Mouse (Mus musculus) T-cell, adult 66 days (primary cell): ENCODE data around the gene Tex14. TPM values are rescaled to one million over a fixed set of nuclear protein-coding genes. Genes with fewer than 3 reads are reported as not detected.

Source experiments
- total RNA-seq, 2 experiments: library from RNA; stranded (reverse); gene quantifications; 3 replicates in 1 of 2; 4 replicates in 1 of 2; pipeline ENCODE4 v1.2.4; 2023

Tex14 gene
- 1 to 10 TPM; 2.0 to 2.5 TPM for total RNA-seq

DNA sequence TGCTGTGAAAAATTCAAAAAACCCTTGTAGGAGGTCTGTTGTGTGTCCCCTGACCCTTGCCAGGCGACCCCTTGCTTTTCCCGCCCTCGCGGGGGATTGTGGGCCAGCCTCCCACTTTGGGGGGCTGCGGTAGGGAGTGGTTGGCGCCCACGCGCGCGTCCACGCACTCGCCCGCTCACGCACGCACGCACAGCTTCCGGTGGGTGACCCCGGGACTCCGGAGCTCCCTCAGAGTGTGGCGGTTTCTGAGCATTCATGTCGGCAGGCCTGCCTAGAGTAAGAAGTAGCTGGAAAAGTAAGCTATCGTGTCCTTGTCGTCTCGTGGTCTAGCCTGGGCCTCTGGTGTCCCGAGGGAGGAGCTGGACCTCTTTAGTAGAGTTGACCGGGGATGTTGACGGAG lies at the start of gene Tex14, which contains the start of gene Rad51c:
Tex14 (plus strand) TSS at position 190 of the 400 bp plus-strand sequence.
Rad51c (minus strand) TSS at position 79 of the 400 bp plus-strand sequence.

DNA sequence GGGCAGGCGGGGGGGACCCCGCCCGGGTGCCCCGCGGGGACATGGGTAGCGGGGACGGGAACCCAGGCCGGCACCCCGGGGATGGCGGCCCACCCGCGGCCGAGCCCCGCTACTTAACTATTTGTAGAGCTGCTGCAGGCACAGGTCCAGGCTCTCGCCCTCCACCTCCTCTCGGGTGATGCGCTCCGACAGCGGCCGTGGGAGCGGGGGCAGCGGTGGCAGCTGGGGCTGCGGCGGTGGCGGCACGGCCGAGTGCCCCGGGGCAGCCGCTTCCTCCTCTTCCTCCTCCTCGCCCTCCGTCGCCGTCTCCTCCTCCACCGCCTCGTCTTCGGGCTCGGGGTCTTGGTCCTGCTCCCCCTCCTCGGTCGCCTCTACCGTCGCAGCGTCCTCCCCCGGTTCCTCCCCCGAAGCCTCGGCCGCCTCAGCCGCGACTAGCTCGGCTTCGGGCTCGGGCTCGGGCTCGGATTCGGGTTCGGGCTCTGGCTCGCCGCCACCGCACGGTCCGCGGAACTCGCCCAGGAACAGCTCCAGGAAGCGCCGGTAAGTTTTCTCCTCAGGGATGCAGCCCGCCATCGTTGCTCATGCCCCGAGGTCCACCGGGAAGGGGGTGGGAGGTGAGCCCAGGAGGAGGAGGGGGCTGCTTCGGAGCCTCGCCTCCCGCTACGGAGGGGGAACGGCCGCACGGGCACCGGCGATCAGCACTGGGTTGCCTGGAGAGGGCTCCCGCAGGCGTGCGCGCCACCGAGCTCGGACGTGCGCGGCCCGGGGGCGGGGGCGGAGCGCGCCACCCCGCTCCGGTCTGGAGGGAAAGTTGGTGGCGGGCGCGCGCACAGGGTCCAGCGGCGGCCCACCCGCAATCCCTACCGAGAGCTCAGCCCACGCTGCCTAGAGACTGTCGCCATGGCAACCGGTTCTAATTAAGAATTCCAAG lies 46.3 kb upstream of the Tex14 start, which contains the start of gene Ppm1e:
Ppm1e (minus strand) TSS at position 693 of the 931 bp plus-strand sequence.

GRCm38 (mm10) chr11:87566501-87566900 lies 161.6 kb downstream of the Tex14 start, which contains the start of gene Gm11492:
Gene Gm11492, plus strand, starts transcription at chr11:87566653.

GRCm38 (mm10) chr11:87568255-87568953 lies 163.5 kb downstream of the Tex14 start, which contains the start of gene Sept4:
Gene Sept4, plus strand, starts transcription at chr11:87568903.

DNA sequence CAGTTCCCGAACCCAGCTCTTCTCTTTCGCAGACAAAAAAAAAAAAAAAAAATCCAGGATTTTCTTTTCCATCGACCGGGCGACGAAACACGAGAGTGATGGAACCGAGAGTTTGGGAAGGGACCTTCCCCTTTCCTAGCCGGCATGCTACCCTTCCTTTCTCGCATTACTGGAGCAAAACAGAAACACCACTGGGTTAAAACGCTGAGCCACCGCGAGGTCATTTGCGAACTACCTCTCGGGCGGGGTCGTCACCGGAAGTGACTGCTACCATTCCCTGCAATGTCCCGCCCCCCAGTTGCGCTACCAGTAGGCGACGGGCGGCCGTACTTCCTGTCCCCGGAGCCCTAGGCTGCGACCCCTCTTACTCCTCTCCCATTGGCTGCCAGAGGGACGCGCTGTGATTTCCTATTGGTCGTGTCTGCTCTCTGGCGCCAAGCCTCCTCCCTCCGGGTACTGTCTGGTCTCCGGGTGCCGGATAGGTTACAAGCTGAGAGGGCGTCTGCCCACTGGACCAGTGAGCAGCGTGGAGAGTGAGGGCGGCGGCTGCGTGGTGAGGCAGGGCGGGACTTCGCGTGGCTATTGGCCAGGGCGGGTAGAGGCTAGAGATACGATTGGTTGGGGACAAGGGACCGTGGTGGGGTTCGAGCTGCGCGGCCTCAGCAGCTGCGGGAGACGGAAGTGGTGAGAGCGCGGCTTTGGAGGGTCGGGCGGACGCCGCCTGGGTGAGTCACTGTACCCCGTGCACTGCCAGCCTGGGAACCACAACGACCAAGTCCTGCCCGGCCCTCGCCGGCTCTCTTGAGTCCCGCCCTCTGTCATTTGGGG lies 186.9 kb downstream of the Tex14 start, which contains the start of gene Mtmr4:
Mtmr4 (plus strand) TSS at position 637 of the 828 bp plus-strand sequence.

Other genes starting within 250 kb of the Tex14 start
- under 1 TPM; 0.77 to 0.90 TPM for gene Ppm1e, start 46.0 kb upstream of the Tex14 start, total RNA-seq
- gene Rad51c, start 111 bp upstream of the Tex14 start, total RNA-seq, result 1 to 10 TPM; 2.6 to 2.9 TPM
- gene Gm11492, start 161.6 kb downstream of the Tex14 start, total RNA-seq, result not detected
- gene Sept4, start 163.8 kb downstream of the Tex14 start, total RNA-seq, result 1 to 10 TPM; 1.5 to 4.0 TPM
- 10 to 100 TPM; 24.7 to 26.3 TPM for gene Mtmr4, start 187.1 kb downstream of the Tex14 start, total RNA-seq
- gene Hsf5, start 212.1 kb downstream of the Tex14 start, total RNA-seq, result under 1 TPM in 1 of 2 experiments, not detected in 1; 0.12 TPM